Mouse (Mus musculus) c-Kit-negative CD71-positive TER-119-positive erythroid progenitor cells, embryonic 14.5 days (primary cell): ENCODE results near the gene Snx33.

ENCODE experiments used
- DNase-seq: peaks from one replicate; pipeline ENCODE4 v3.0.0-alpha.2; 2013; ENCODE audit warnings: low read depth, low spot score

The Snx33 gene

GRCm38 (mm10) chr9:56890522-56891250 lies 37.5 kb downstream of the Snx33 start:
- DNase-seq, result no peak

GRCm38 (mm10) chr9:56889817-56890216 lies 38.4 kb downstream of the Snx33 start:
- DNase-seq, result peak; percentile 52

DNA sequence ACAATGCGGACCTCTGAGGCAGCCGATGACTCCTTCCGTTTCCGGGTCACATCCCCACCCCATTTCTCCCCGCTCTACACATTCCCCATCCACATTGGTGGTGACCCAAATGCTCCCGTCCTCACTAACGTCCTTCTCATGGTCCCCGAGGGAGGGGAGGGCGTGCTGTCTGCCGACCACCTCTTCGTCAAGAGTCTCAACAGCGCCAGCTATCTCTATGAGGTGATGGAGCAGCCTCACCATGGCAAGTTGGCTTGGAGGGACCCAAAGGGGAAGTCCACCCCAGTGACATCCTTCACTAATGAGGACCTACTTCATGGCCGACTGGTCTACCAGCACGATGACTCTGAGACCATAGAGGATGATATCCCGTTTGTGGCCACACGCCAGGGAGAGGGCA lies 40.6 kb downstream of the Snx33 start:
- DNase-seq, result no peak

DNA sequence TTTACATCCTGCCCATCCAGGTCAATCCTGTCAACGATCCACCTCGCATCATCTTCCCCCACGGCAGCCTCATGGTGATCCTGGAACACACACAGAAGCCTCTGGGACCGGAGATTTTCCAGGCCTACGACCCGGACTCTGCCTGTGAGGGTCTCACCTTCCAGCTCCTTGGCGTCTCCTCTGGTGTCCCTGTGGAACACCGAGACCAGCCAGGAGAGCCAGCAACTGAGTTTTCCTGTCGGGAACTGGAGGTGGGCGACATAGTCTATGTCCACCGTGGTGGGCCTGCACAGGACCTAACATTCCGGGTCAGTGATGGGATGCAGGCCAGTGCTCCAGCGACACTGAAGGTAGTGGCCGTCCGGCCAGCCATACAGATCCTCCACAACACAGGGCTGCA lies 41.6 kb downstream of the Snx33 start:
- DNase-seq, result no peak

GRCm38 (mm10) chr9:56886113-56886512 lies 42.1 kb downstream of the Snx33 start:
- DNase-seq, result no peak

DNA sequence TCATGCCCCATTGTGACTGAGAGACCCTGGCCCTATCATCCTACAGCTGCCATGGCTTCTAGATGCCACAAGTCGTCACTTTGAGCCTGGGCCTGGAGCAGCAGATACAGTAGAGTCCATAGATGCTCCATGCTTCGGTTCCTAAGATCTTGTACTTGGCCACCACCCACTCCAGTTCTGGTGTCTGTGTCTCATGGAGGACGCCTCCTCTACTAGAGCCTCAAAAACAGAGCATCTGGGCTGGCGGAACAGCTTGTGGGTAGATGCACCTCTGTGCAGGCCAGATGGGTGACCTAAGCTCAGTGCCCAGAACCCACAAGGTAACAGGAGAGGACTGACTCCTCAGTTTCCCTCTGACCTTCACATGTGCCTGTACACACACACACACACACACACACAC lies 43.8 kb downstream of the Snx33 start:
- DNase-seq, result no peak

DNA sequence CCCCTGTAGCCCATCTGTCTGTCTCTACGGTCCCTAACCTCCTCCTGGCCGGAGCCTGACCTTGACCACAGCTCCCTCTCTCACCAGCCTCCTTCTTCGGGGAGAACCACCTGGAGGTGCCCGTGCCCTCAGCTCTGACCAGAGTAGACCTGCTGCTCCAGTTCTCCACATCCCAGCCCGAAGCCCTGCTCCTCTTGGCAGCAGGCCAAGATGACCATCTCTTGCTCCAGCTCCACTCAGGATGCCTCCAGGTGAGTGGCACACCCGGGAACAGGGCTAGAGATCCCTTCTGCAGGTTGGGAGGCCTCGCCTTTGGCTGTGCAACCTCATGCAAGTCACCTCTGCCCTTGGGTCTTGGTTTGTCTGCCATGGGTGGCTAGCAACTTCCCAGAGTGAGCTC lies 44.7 kb downstream of the Snx33 start:
- DNase-seq, result no peak

GRCm38 (mm10) chr9:56882818-56883217 lies 45.4 kb downstream of the Snx33 start:
- DNase-seq, result no peak

DNA sequence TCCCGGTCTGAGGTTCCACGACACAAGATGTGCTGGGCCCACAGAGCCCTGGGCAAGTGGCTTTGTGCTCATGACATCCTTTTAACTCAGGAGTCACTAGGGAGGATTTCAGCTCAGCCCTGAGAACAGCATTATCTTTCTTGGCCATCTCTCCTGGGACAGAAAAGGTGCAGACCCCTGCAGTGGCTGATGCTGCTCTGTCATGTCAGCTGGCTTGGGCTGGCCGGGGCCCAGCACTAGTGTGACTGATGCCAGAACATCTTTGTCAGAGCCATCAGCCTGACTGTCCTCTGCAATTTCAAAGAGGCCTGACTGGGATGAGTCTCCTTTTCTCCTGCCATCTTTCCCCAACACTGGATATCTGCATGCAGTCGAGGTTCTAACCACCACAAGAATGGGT lies 45.9 kb downstream of the Snx33 start:
- no peak for DNase-seq

DNA sequence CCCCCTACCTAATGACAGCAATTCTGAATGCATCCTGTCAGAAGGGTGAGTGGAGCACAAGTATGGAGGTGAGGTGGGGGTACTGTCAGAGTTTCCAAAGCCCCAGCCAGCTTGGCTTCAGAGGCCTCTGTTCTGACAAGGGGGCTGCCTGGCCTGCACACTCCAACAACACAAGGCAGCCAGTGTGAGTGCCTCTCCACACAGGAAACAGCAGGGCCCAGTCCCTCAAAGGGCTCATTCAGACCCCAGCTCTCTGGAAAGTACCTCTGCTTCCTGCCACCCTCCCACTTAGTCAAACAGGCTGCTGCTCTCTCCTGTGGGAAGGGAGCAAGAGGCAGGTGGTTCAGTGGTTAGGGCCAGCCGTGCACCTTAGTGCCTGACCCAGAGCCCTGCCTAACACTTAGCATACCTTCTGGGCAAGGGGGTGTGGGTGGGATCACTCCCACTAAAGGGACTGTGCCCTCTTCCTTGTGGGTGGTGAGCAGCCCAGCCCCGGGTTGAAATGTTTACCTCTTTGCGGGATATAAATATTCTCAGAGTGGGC lies 46.6 kb downstream of the Snx33 start:
- DNase-seq, result no peak

- DNase-seq, result no peak
These were observed 47.4 kb downstream of the Snx33 start for GRCm38 (mm10) chr9:56880790-56881189.

DNA sequence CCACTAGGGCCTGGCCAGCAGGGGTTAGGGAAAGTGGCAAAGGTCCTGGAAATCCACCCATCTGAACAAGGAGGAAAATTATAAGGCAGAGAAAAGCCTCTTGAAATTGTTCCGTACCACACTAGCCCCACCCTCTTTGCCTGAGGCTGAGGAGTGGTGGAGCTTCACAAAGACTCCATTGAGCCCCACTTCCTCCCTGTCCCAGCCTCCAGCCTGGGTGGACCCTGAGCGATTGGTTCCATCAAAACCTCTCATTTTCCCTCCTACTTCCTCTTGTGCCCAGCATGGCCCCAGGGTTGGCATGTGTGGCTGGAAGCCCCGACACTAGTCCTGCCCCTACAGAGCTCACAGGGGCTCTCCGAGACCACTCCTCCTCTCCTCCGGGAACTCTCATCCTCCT lies 50.9 kb downstream of the Snx33 start:
- DNase-seq, result no peak

DNA sequence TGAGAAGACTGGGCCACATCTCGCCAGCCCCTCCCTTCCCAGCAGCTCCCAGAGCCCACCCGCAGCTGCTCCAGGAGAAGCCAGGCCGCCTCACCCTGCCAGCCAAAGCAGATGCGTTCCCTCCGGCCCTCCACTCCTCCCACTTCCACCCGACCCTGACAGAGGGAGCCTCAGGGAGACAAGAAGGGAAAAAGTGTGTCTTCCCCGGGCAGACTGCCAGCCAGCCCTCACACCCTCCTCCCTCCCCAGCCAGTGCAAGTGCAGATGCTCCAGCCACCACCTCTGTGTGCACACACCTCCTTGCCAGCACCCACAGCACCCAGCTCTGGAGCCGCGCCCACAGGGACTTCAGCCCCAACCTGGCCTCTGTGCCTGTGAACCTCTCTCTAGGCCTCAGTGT lies 51.4 kb downstream of the Snx33 start:
- DNase-seq, result no peak

GRCm38 (mm10) chr9:56873097-56873496 lies 55.1 kb downstream of the Snx33 start:
- DNase-seq, result no peak

GRCm38 (mm10) chr9:56872105-56872903 lies 55.9 kb downstream of the Snx33 start:
- no peak for DNase-seq

- DNase-seq, result no peak
These were observed 57.0 kb downstream of the Snx33 start for GRCm38 (mm10) chr9:56871191-56871590.

GRCm38 (mm10) chr9:56870778-56871177 lies 57.4 kb downstream of the Snx33 start:
- DNase-seq, result no peak

DNA sequence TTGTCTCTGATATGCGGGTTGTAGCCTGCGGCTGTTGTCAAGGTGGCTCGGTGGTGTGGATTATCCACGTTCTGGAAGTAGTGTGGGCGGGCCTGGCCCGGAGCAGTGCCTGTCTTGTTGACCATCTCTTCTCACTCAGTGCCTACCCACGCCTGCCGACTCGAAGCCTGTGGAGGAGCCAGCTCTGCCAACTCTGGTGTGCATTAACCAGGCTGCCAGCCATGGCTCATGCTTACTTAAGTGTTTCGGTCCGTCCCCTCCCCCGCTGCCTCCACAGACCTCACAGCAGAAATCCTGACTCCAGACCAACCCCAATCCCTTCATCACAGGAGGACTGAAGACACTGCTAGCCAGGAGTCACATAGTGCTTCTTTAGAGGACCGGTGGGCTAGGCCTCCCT lies 58.6 kb downstream of the Snx33 start:
- no peak for DNase-seq

- no peak for DNase-seq
These were observed 59.9 kb downstream of the Snx33 start for GRCm38 (mm10) chr9:56868292-56868691.
